Mouse (Mus musculus) T-helper 17 cell (primary cell): Measurements from ENCODE around the gene Msi1.
"Not testable (repeated sequence)": the region's sequence is repeated elsewhere in the genome, so short reads cannot be mapped to it uniquely, and the experiment has no call there.

Experiments
- in situ Hi-C, 2 experiments: fragments of 300-600 bp; cut with MboI, MseI; formaldehyde crosslinking; loops; 1 replicate in 1 of 2; 2 replicates in 1 of 2; pipeline ENCODE4 v1.15.1; 2025; ENCODE audit warnings: high pct_unique_total_duplicates in 2 of 2

The Msi1 gene

DNA sequence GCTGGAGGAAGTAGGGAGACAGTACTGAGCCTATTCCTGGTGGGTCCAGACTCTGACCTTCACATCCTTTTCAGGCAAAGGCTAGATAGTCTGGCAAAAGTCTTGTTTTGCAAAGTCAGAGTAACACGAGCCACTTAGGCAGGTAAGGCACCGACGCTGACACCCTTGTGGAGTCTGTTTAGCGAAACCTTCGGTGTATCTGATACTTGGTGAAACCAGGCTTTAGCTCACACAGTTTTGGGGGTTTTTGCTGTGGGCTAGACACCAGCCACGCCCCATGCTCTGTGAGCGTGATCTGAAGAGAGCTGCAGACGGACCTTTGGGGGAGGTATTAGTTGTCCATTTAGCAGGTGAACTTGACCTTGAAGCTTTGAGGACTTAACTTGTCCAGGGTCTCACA is 3.8 kb downstream of the Msi1 start:
- in situ Hi-C loops: loop anchor here (5.0 to 10.0 kb wide), 4 partner anchors 46 to 468 kb away; no protein-coding TSS in a partner anchor

DNA sequence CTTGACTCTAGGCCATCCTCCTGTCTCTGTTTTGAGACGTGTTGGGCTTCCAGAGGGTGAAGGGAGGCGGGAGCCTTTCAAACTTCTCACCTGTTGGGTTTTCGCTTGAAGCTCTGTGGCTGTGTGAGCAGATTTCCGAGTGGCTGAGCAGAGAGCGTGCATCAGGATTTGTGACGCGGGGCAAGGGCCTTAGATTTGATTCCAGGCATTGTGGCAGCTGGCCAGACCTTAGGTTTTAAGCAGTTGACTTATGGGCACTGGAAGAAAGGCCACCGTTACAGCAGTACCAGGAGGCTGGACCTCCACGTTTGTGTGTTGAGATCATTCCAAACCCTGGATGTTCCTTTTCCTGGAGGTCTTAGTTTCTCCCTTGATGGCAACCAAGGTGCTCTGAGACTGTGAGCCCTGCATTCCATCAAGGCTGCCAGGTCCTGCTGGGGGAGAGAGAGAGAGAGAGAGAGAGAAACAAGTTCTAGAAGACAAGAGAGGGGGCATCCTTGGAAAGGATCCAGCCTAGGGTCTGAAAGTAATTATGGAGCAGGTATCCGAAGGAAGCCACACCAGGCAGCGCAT is 5.0 kb downstream of the Msi1 start:
- in situ Hi-C loops: loop anchor here (5.0 to 10.0 kb wide), 4 partner anchors 47 to 470 kb away; no protein-coding TSS in a partner anchor

GRCm38 (mm10) chr5:115434853-115435754 is 5.7 kb downstream of the Msi1 start:
- in situ Hi-C loops: loop anchor here (5.0 to 10.0 kb wide), 4 partner anchors 48 to 470 kb away; no protein-coding TSS in a partner anchor

- in situ Hi-C loops: loop anchor here in 1 of 2 experiments (10.0 kb wide), 2 partner anchors 81 to 471 kb away; no protein-coding TSS in a partner anchor
Observed at GRCm38 (mm10) chr5:115435755-115436379, 6.5 kb downstream of the Msi1 start.

DNA sequence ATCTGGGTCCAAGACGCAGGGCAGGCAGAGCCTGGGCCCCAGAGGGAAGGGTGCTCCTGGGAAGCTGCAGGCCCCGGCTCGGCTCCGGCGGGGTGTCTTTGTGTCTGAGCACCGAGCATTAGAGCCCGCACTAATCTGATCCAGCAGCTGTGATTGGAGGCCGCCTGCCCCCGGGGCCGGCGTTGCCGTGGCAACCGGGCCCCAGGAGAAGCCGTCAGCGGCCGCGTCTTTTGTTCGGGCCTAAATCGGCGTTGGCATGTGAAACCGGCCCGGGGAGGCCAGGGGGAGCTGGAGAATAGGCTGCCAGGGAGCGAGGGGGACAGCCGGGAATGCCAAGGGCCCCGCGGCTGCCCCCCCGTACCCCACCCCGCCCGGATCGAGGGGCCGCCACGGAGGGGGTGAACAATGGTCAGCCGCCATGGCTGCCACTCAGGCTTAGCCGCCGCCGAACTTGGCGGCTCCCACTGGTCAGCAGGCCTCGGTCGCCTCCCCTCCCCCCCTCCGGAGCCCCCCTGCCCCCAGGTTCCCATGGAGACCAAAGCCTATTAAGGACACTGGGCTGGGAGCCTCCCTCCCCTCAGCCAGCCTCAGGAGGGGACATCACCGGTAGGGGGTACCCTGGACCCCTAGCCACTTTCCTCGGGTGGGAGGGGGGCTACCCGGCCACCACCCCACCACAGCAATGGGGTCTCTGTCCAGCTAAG is 7.2 kb downstream of the Msi1 start:
- in situ Hi-C loops: loop anchor here in 1 of 2 experiments (10.0 kb wide), 2 partner anchors 82 to 472 kb away; no protein-coding TSS in a partner anchor

GRCm38 (mm10) chr5:115437242-115437944 is 8.0 kb downstream of the Msi1 start:
- in situ Hi-C loops: loop anchor here in 1 of 2 experiments (10.0 kb wide), 2 partner anchors 83 to 473 kb away; no protein-coding TSS in a partner anchor

GRCm38 (mm10) chr5:115437945-115438315 is 8.5 kb downstream of the Msi1 start:
- in situ Hi-C loops: loop anchor here in 1 of 2 experiments (10.0 kb wide), 2 partner anchors 83 to 473 kb away; no protein-coding TSS in a partner anchor

DNA sequence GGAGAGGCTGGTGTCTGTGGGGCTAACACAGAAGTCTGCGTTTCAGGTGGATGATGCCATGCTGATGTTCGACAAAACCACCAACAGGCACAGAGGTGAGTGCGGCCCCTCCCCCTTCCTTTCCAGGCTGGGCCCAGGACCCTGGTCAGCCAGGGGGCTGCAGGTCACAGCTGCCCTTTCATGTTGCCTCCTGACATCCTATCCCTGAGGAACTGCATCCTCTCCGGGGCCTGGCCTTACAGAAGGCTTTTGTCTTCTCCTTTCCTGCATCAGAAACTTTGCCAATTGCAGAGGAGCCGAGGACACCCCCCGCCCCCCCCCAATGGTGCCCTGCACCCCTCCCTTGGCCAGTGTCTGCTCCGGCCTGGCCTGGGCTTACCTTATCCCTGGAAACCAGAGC is 9.3 kb downstream of the Msi1 start:
- in situ Hi-C loops: loop anchor here in 1 of 2 experiments (10.0 kb wide), 2 partner anchors 84 to 474 kb away; no protein-coding TSS in a partner anchor

DNA sequence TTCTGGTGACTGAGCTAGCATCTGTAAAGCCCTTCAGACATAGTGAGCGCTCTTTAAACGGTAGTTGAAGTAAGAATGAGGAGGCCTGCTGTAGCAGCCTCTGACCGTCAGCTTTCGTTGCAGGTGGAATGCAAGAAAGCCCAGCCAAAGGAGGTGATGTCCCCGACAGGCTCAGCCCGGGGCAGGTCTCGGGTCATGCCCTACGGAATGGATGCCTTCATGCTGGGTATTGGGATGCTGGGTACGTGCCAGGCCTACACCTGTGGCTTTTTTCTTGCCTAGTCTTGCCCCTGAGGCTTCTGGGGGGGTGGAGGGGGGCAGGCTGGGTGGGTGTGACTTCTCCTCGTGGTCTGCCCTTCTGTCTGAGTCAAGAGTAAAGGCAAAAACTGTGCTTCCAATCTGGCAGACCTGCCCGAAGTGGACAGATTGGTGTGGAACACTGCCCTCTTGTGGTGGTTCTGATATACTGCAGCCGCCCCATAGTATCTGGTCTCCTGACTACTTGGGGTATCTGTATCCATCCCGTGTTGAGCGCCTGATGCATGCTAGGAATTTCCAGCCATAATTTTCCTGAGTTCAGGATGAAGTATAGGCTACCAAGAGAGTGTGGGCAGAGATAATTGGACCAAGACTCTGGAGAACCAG is 11.9 kb downstream of the Msi1 start:
- in situ Hi-C loops: no loop called here

GRCm38 (mm10) chr5:115442663-115443062 is 13.3 kb downstream of the Msi1 start:
- in situ Hi-C loops: not testable (repeated sequence)

- in situ Hi-C loops: no loop called here
Observed at GRCm38 (mm10) chr5:115444130-115444529, 14.7 kb downstream of the Msi1 start.

- in situ Hi-C loops: no loop called here
Observed at GRCm38 (mm10) chr5:115447108-115447507, 17.7 kb downstream of the Msi1 start.

GRCm38 (mm10) chr5:115449247-115449646 is 19.8 kb downstream of the Msi1 start:
- in situ Hi-C loops: no loop called here

DNA sequence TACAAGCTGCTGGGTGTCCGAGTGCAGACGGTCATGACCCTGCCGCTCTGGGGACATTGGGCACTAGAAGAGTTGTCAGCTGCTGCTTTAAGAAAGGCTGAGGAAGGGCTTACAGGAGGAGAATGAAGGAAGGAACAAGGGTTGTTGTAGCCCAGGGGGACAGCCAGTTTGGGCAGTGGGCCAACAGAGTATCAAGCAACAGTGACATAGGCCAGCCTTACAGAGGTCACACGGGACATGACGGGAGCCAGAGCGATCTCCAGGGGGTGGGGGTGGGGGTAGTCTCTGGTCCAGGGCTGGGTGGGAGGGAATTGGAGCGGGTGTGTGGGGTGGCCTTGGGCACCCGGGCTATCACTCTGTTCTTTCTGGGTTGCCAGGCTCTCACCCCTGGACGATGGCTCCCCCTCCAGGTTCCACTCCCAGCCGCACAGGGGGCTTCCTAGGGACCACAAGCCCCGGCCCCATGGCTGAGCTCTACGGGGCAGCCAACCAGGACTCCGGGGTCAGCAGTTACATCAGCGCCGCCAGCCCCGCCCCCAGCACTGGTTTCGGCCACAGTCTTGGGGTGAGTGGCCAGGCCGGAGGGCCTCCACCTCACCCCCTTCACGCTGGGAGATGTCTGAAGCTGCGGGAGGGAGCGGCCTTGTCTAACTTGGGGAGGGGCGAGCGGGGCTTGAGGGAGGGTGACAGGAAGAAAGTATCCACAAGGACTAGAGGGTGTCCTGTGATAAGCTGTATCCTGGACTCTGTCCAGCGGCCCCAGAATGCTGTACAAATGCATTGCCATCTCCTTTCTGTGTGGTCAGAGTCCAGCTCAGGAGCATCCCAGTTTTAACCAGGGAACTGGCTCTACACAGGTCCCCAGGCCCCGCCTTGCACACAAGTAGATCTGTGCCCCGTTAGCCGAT is 21.3 kb downstream of the Msi1 start:
- in situ Hi-C loops: loop anchor here in 1 of 2 experiments (5.0 to 10.0 kb wide), 2 partner anchors 93 to 476 kb away; partner anchors contain the start of gene Hnf1a

DNA sequence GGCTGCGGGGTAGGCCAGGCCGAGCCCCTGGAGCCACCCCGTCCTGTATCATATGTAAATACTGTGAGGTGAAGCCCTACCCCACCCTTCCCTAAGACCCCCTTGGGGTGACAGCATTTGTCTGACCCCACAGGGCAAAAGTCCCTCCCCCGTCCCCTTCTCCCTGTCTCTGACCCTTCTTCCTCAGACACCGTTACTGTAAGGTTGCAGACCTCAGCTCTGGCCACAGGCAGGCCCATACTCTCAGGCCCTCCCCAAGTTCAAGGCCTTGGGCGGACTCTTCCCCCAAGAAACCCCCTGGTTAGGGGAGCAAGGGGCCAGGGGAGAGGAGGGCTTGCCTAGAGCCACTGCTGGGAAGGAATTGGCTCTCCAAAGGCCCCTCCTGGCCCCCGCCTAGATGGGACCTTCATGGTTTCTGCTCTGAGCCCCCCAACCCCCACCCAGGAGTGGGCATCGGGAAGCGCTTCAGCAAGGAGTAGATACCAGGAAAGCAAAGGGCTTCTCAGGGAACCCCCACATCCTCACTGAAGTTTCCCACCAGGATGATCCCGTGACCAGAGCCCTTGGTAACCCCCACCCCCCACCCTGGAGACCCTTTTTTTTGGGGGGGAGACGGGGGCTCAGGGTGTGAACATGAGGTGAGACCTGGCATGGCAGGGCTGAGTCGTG is 25.2 kb downstream of the Msi1 start:
- in situ Hi-C loops: loop anchor here in 1 of 2 experiments (5.0 to 10.0 kb wide), 2 partner anchors 97 to 480 kb away; partner anchors contain the start of gene Hnf1a

- in situ Hi-C loops: loop anchor here in 1 of 2 experiments (10.0 kb wide), 1 partner anchor 481 kb away; the partner anchor contains the start of gene Hnf1a
Observed at GRCm38 (mm10) chr5:115455838-115456237, 26.4 kb downstream of the Msi1 start.

DNA sequence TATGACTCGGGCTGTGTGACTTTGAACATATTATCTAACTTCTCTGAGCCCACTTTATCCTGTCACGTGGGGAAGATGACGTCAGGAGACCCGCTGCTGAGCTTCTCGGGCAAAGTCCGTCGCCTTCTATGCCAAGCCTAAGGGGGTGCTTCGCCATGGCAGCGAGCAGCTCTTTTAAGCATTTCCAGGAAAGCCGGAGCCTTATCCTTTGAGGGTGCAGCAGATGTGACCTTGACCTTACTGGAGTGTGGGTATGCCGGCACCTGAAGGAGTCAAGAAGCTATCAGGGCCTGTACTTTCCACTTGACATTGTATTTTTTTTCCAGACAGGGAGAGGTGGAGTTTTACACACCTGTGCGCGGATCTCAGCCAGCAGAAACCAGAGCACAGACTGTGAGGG is 29.5 kb downstream of the Msi1 start:
- in situ Hi-C loops: loop anchor here in 1 of 2 experiments (10.0 kb wide), 1 partner anchor 484 kb away; the partner anchor contains the start of gene Hnf1a
